Mouse (Mus musculus) thymus, adult 2 months (tissue): ENCODE data around the gene Samd8. TPM values are rescaled to one million over a fixed set of nuclear protein-coding genes. Genes with fewer than 3 reads are reported as not detected.

Experiments used
- DNase-seq: peaks from one replicate; pipeline ENCODE4 v3.0.0; 2021
- H3K27ac ChIP-seq: fragments of 200-500 bp; 2 replicates; pipeline ENCODE4 v1.5.1; 2012; ENCODE audit warnings: low read length, control low read depth; ENCODE audit not compliant: control insufficient read depth, insufficient read depth
- H3K27me3 ChIP-seq: fragments of 200-500 bp; 2 replicates; pipeline ENCODE4 v1.6.1; 2012; ENCODE audit warnings: mild to moderate bottlenecking, low read length, moderate library complexity, mixed read lengths; ENCODE audit not compliant: control insufficient read depth, insufficient read depth
- H3K36me3 ChIP-seq: fragments of 200-500 bp; 2 replicates; pipeline ENCODE4 v1.6.1; 2012; ENCODE audit warnings: mild to moderate bottlenecking, low read length, moderate library complexity; ENCODE audit not compliant: control insufficient read depth, insufficient read depth
- H3K4me1 ChIP-seq: fragments of 200-500 bp; replicated peaks from 2 replicates; pipeline ENCODE4 v1.6.1; 2012; ENCODE audit warnings: low read length; ENCODE audit not compliant: control insufficient read depth, insufficient read depth
- H3K4me3 ChIP-seq: fragments of 200-500 bp; 2 replicates; pipeline ENCODE4 v1.5.1; 2012; ENCODE audit warnings: mild to moderate bottlenecking, low read length, control low read depth, moderate library complexity; ENCODE audit not compliant: control insufficient read depth, insufficient read depth
- CTCF ChIP-seq: fragments of 200-500 bp; IDR thresholded peaks from 2 replicates; pipeline ENCODE4 v1.5.1; 2012; ENCODE audit warnings: mild to moderate bottlenecking, control low read depth, low read length, moderate library complexity, borderline replicate concordance; ENCODE audit not compliant: control insufficient read depth, poor library complexity, insufficient read depth; ENCODE audit errors: extremely low read depth
- POLR2A ChIP-seq: fragments of 200-500 bp; IDR thresholded peaks from 2 replicates; pipeline ENCODE4 v1.6.1; 2012; ENCODE audit warnings: mild to moderate bottlenecking, low read length, control low read depth, moderate library complexity; ENCODE audit not compliant: control insufficient read depth, poor library complexity, insufficient read depth; ENCODE audit errors: extremely low read depth
- WGBS: fragments of 180-500 bp; shearing (Covaris S2); methylation state at CpG from one replicate; pipeline ENCODE4 v1.1.7; 2018; 5-methylcytosine and 5-hydroxymethylcytosine counted together
- polyA plus RNA-seq: library from polyadenylated mRNA; depleted of rRNA; stranded (reverse); fragments of >200 nt; gene quantifications from 2 replicates; pipeline ENCODE4 v1.2.3, GENCODE M21; 2012

Samd8 gene
- polyA plus RNA-seq, 1 experiment = 12.1 TPM

- Histone ChIP-seq H3K27me3 (no peaks in the 10 kb centered on the region), H3K36me3 (no peaks in the 10 kb centered on the region), H3K27ac (no peak overlapping the region), H3K4me3 (no peak overlapping the region), H3K4me1 (no peaks in the 10 kb centered on the region)
- TF ChIP-seq CTCF (no peak), POLR2A (no peak)
- no peak for DNase-seq
- 97% methylated on average over 4 of the region's 4 CpGs for WGBS
Observed at GRCm38 (mm10) chr14:21729936-21730335, 20.4 kb upstream of the Samd8 start.

DNA sequence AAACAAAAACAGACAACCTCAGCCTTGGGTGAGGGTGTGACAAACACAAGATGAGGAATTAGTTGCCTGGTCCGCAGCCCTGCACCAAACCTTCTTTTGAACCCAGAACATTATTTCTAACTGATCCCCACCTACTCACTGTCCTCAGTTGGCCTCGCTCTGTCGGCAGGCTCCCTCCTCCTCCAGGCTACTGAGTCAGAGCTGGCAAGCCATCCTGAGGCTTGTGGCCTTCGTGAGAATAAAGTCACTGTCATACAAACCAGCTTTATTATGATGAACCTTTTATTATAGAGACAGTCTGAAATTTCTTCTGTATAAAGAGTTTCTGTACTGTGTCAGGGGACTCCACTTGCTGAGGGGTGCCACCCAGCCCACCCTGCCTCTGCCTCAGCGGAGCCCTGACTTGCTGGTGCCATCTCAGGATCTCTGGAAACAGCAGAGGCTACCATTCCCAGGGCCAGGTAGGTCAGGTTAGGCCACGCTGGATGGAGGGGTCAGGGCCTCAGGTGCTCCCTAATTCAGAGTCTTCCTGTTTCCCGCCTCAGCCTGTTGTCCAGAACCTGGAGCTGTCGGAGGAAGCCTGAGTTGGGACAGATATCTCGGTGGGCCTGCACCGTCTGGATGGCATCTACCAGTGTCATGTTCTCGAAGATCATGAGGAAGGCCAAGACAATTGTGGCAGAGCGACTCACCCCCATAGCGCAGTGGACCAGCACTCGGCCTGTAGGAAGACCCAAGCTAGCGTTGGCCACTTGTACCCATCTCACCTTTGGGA is 17.0 kb upstream of the Samd8 start:
- no peaks in the 10 kb centered on the region for H3K27me3 ChIP-seq
- TF ChIP-seq POLR2A (no peak), CTCF (no peak)
- H3K4me3 ChIP-seq = no peak overlapping the region
- no peaks in the 10 kb centered on the region for H3K36me3 ChIP-seq
- 95% methylated on average over 15 of the region's 15 CpGs for WGBS
- no peaks in the 10 kb centered on the region for H3K4me1 ChIP-seq
- DNase-seq = no peak
- no peak overlapping the region for H3K27ac ChIP-seq

DNA sequence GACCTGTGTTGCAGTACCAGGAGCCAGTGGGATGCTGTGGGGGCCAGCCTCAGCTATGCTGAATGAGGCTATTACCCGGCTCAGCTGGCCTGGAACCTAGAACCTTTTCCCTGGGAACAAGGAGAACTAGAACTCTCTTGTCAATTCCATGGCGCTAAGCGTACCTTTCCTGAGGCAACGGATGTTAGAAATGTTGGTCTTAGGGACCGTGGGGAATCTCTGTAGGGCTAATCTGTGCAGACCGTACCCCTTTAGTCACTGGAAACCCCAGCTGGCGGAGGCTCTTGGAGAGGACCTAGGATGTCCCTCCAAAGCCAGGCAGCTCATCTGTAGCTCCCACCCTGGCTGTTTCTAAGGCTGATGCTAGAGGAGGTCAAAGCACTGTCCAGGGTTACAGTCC is 10.0 kb upstream of the Samd8 start:
- Histone ChIP-seq H3K27me3 (no peaks in the 10 kb centered on the region), H3K36me3 (no peaks in the 10 kb centered on the region), H3K27ac (no peak overlapping the region), H3K4me1 (no peaks in the 10 kb centered on the region), H3K4me3 (no peak overlapping the region)
- DNase-seq = no peak
- WGBS = 99% methylated on average over 7 of the region's 7 CpGs
- TF ChIP-seq CTCF = no peak
- TF ChIP-seq POLR2A = no peak

DNA sequence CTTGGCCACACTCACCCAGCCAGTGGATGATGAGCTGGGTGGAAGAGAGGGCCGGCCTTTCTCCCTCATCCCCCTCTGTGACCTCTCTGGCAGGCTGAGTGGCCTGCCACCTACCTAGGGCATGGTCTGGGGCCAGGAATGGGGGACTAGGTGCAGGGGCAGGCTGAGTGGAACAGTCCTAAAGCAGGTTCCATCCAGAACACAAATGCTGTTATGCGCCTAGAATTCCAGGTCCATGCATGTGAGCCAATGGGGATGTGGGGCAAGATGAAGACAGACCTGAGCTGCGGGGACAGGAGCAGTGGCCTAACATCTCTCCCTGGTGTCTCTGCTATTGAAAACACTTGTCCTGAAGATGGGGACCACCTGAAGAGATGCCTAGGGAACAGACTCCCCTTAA is 9.0 kb upstream of the Samd8 start:
- Histone ChIP-seq H3K4me3 (no peak overlapping the region), H3K36me3 (no peaks in the 10 kb centered on the region), H3K4me1 (no peaks in the 10 kb centered on the region), H3K27me3 (no peaks in the 10 kb centered on the region), H3K27ac (no peak overlapping the region)
- DNase-seq = no peak
- WGBS = 89% methylated on average over 3 of the region's 3 CpGs
- TF ChIP-seq POLR2A (no peak), CTCF (no peak)

- Histone ChIP-seq H3K4me1 (no peaks in the 10 kb centered on the region), H3K27me3 (no peaks in the 10 kb centered on the region), H3K27ac (no peak overlapping the region), H3K36me3 (no peaks in the 10 kb centered on the region), H3K4me3 (no peak overlapping the region)
- 30% methylated on average over 4 of the region's 4 CpGs for WGBS
- DNase-seq = peak; percentile 73
- peak; percentile 94 for TF ChIP-seq CTCF
- no peak for TF ChIP-seq POLR2A
Observed at GRCm38 (mm10) chr14:21741786-21742185, 8.5 kb upstream of the Samd8 start.

- Histone ChIP-seq H3K4me3 (no peak overlapping the region), H3K27ac (no peak overlapping the region), H3K36me3 (no peaks in the 10 kb centered on the region), H3K27me3 (no peaks in the 10 kb centered on the region), H3K4me1 (no peaks in the 10 kb centered on the region)
- DNase-seq = no peak
- TF ChIP-seq CTCF (no peak), POLR2A (no peak)
- WGBS = 95% methylated on average over 4 of the region's 4 CpGs
Observed at GRCm38 (mm10) chr14:21742441-21742840, 7.9 kb upstream of the Samd8 start.
